Mouse (Mus musculus) myocyte (in vitro differentiated cells): ENCODE measurements at regions not wholly inside any gene's neighbourhood (a gene's known extent, or its start where the extent isn't known, plus 50 kb on each side); places are given as distances from the start of the nearest gene placed in this dataset.

Source experiments
- H3K27me3 ChIP-seq: one replicate; pipeline ENCODE4 v1.6.1; 2011; ENCODE audit not compliant: control insufficient read depth, insufficient read depth, insufficient read length
- H3K36me3 ChIP-seq: one replicate; pipeline ENCODE4 v1.6.1; 2011; ENCODE audit not compliant: control insufficient read depth, insufficient read depth
- H3K4me2 ChIP-seq: one replicate; pipeline ENCODE4 v1.6.1; 2011; ENCODE audit warnings: low read depth, control low read depth
- H3K4me3 ChIP-seq: one replicate; pipeline ENCODE4 v1.5.1; 2011; ENCODE audit warnings: mild to moderate bottlenecking, control low read depth, moderate library complexity
- H3K79me2 ChIP-seq: one replicate; pipeline ENCODE4 v1.6.1; 2011; ENCODE audit not compliant: control insufficient read depth, insufficient read depth
- H3ac ChIP-seq: one replicate; pipeline ENCODE4 v1.6.1; 2011; ENCODE audit not compliant: control insufficient read depth, insufficient read length
- CEBPB ChIP-seq: IDR thresholded peaks from 2 replicates; pipeline ENCODE4 v1.6.1; 2011; ENCODE audit warnings: mild to moderate bottlenecking, moderate library complexity; ENCODE audit not compliant: poor library complexity, insufficient read depth, severe bottlenecking
- E2F4 ChIP-seq: IDR thresholded peaks from one replicate; pipeline ENCODE4 v1.6.1; 2011; ENCODE audit warnings: mild to moderate bottlenecking, control low read depth, moderate library complexity; ENCODE audit not compliant: insufficient read depth
- MAX ChIP-seq: IDR thresholded peaks from one replicate; pipeline ENCODE4 v1.6.1; 2011; ENCODE audit warnings: low read depth, mild to moderate bottlenecking, control low read depth
- MYOD1 ChIP-seq, 3 experiments: IDR thresholded peaks; one replicate each; pipeline ENCODE4 v1.6.1; 2011; ENCODE audit warnings: control low read depth in 2 of 3, low read depth in 2 of 3, mild to moderate bottlenecking in 2 of 3, moderate library complexity in 1 of 3; ENCODE audit not compliant: insufficient read length in 2 of 3, control insufficient read depth in 1 of 3
- MYOG ChIP-seq, 3 experiments: IDR thresholded peaks; one replicate each; pipeline ENCODE4 v1.6.1; 2011; ENCODE audit warnings: control low read depth in 2 of 3, low read depth in 2 of 3, mild to moderate bottlenecking in 2 of 3; ENCODE audit not compliant: insufficient read length in 2 of 3, control insufficient read depth in 1 of 3, insufficient read depth in 1 of 3
- POLR2A ChIP-seq: IDR thresholded peaks from one replicate; pipeline ENCODE4 v1.6.1; 2011; ENCODE audit warnings: low read depth, mild to moderate bottlenecking, control low read depth, moderate library complexity; ENCODE audit not compliant: insufficient read length
- POLR2AphosphoS2 ChIP-seq: IDR thresholded peaks from one replicate; pipeline ENCODE4 v1.6.1; 2011; ENCODE audit warnings: low read depth, control low read depth; ENCODE audit not compliant: insufficient read length
- REST ChIP-seq: IDR thresholded peaks from one replicate; pipeline ENCODE4 v1.6.1; 2011; ENCODE audit warnings: mild to moderate bottlenecking, control low read depth, moderate library complexity; ENCODE audit not compliant: insufficient read depth, insufficient read length
- SRF ChIP-seq: IDR thresholded peaks from one replicate; pipeline ENCODE4 v1.6.1; 2011; ENCODE audit warnings: low read depth; ENCODE audit not compliant: control insufficient read depth, insufficient read length
- TCF12 ChIP-seq: IDR thresholded peaks from one replicate; pipeline ENCODE4 v1.6.1; 2011; ENCODE audit warnings: mild to moderate bottlenecking, control low read depth; ENCODE audit not compliant: poor library complexity, insufficient read depth, severe bottlenecking
- TCF3 ChIP-seq: IDR thresholded peaks from one replicate; pipeline ENCODE4 v1.6.1; 2011; ENCODE audit warnings: low read depth, control low read depth; ENCODE audit not compliant: insufficient read length
- USF1 ChIP-seq: IDR thresholded peaks from one replicate; pipeline ENCODE4 v1.6.1; 2011; ENCODE audit warnings: low read depth, mild to moderate bottlenecking, control low read depth, moderate library complexity

- no peaks in the 10 kb centered on the region for H3K36me3 ChIP-seq
- TF ChIP-seq TCF3 (no peak), POLR2AphosphoS2 (no peak)
- H3K27me3 ChIP-seq: no peaks in the 10 kb centered on the region
- H3K4me3 ChIP-seq: no peak overlapping the region
- no peak overlapping the region for H3ac ChIP-seq
- H3K79me2 ChIP-seq: no peaks in the 10 kb centered on the region
- H3K4me2 ChIP-seq: no peak overlapping the region
Measured at GRCm38 (mm10) chr15:74396029-74396428, 240.1 kb downstream of the Mroh4 start.

GRCm38 (mm10) chr15:74387533-74387932, 248.6 kb downstream of the Mroh4 start:
- no peak for TF ChIP-seq CEBPB
- no peak for TF ChIP-seq USF1
- TF ChIP-seq TCF3: no peak
- no peak for TF ChIP-seq TCF12
- no peak for TF ChIP-seq MYOG (IDR thresholded peaks at IDR 0.05; ENCODE audit: control insufficient read depth in 1 of 3, insufficient read depth in 1 of 3, insufficient read length in 2 of 3, low read depth in 2 of 3)
- TF ChIP-seq MYOD1 (IDR thresholded peaks at IDR 0.05; ENCODE audit: control insufficient read depth in 1 of 3, insufficient read length in 2 of 3, low read depth in 2 of 3): no peak
- no peak for TF ChIP-seq POLR2AphosphoS2
- TF ChIP-seq POLR2A: no peak
- TF ChIP-seq REST: no peak
- Histone ChIP-seq H3K4me3 (no peak overlapping the region), H3K4me2 (no peak overlapping the region), H3K27me3 (no peaks in the 10 kb centered on the region), H3K79me2 (no peaks in the 10 kb centered on the region), H3K36me3 (no peaks in the 10 kb centered on the region), H3ac (no peak overlapping the region)

- no peaks in the 10 kb centered on the region for H3K27me3 ChIP-seq
- no peak overlapping the region for H3K4me2 ChIP-seq
- no peak overlapping the region for H3ac ChIP-seq
- no peak overlapping the region for H3K4me3 ChIP-seq
- H3K79me2 ChIP-seq: no peaks in the 10 kb centered on the region
- no peaks in the 10 kb centered on the region for H3K36me3 ChIP-seq
- TF ChIP-seq TCF3 (no peak), REST (peak; percentile 86)
Measured at GRCm38 (mm10) chr15:74382556-74382955, 253.6 kb downstream of the Mroh4 start.

GRCm38 (mm10) chr15:74379366-74379765, 256.8 kb downstream of the Mroh4 start:
- Histone ChIP-seq H3K4me3 (no peak overlapping the region), H3K27me3 (no peaks in the 10 kb centered on the region), H3K4me2 (no peak overlapping the region), H3K79me2 (no peaks in the 10 kb centered on the region), H3ac (no peak overlapping the region), H3K36me3 (no peaks in the 10 kb centered on the region)
- TF ChIP-seq MYOG (IDR thresholded peaks at IDR 0.05; ENCODE audit: control insufficient read depth in 1 of 3, insufficient read depth in 1 of 3, insufficient read length in 2 of 3, low read depth in 2 of 3) (no peak), POLR2A (no peak), TCF3 (no peak), MYOD1 (IDR thresholded peaks at IDR 0.05; ENCODE audit: control insufficient read depth in 1 of 3, insufficient read length in 2 of 3, low read depth in 2 of 3) (no peak), TCF12 (no peak), CEBPB (no peak), E2F4 (no peak), REST (no peak), MAX (no peak), SRF (no peak), USF1 (no peak)

- Histone ChIP-seq H3K4me2 (no peak overlapping the region), H3K36me3 (no peaks in the 10 kb centered on the region), H3K27me3 (no peaks in the 10 kb centered on the region), H3K79me2 (no peaks in the 10 kb centered on the region), H3ac (no peak overlapping the region), H3K4me3 (no peak overlapping the region)
- no peak for TF ChIP-seq E2F4
- TF ChIP-seq MYOG (IDR thresholded peaks at IDR 0.05; ENCODE audit: control insufficient read depth in 1 of 3, insufficient read depth in 1 of 3, insufficient read length in 2 of 3, low read depth in 2 of 3): no peak
- TF ChIP-seq TCF3: no peak
- no peak for TF ChIP-seq USF1
- no peak for TF ChIP-seq SRF
- no peak for TF ChIP-seq REST
- no peak for TF ChIP-seq TCF12
- no peak for TF ChIP-seq POLR2AphosphoS2
- TF ChIP-seq POLR2A: no peak
- TF ChIP-seq CEBPB: no peak
- TF ChIP-seq MAX: no peak
- TF ChIP-seq MYOD1 (IDR thresholded peaks at IDR 0.05; ENCODE audit: control insufficient read depth in 1 of 3, insufficient read length in 2 of 3, low read depth in 2 of 3): no peak
Measured at GRCm38 (mm10) chr15:74369461-74369860, 266.7 kb downstream of the Mroh4 start.
